Mouse (Mus musculus): ENCODE results near the gene Aspdh.

DNA sequence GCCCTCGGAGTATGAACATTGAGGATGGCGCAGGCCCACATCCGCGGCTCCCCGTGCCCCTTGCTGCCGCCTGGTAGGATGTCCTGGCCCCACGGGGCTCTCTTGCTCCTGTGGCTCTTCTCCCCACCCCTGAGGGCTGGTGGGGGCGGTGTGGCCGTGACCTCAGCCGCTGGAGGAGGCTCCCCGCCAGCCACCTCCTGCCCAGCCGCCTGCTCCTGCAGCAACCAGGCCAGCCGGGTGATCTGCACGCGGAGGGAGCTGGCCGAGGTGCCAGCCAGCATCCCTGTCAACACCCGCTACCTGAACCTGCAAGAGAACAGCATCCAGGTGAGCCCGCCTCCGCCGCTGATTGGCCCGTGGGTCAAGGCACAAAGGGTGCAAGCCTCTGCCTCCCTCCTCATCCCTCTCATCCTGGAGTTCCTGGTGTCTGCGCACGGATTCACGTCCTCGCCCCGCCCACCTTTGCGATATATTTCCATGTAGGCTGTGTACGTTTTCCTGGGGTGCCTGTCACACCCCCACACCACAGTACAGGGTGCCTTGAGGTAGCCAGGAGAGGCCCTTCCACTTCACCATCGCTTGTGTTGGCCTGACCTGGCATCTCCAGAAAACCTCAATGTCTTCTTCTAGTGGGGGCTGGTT, 20.2 kb upstream of the Aspdh start:
- TF ChIP-seq CTCF (IDR thresholded peaks at IDR 0.05; ENCODE audit: low read depth, low read length) (no peak), POLR2A (IDR thresholded peaks at IDR 0.05; ENCODE audit: borderline replicate concordance, low read depth, low read length) (no peak)
